Mouse (Mus musculus): Measurements from ENCODE around the gene Adamtsl3. TPM values are rescaled to one million over a fixed set of nuclear protein-coding genes. Genes with fewer than 3 reads are reported as not detected.

The Adamtsl3 gene
- total and polyA plus RNA-seq, 2 experiments from 2014 or later = 1.5 to 9.7 TPM

DNA sequence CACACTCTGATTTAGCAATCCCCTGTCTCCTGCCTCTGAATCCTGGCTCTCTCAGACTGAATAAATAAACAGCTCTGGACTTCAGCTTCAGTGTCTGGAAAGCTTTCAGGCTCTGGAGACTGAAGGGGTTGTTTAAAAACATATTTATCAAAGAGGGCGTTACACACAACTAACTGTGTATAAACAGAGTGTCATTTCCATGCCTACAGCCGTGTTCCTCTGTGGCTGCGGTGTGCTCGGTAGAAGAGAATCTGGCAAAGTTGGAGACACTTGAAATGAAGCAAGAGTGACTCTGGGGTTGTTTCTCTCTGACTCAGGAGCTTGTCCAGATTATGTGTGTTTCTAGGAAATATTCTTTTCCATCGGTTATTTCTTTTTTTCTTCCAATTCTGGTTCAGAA is 167.0 kb downstream of the Adamtsl3 start:
- Histone ChIP-seq H3K27me3 (ENCODE audit: insufficient read depth, low read length) (no peaks in the 10 kb centered on the region), H3K36me3 (ENCODE audit: insufficient read depth, low read length) (no peaks in the 10 kb centered on the region), H3K9me3 (ENCODE audit: low read length) (no peaks in the 10 kb centered on the region), H3K4me1 (ENCODE audit: insufficient read depth, low read length) (no peaks in the 10 kb centered on the region), H3K27ac (no peak overlapping the region), H3K4me3 (ENCODE audit: low read length) (no peak overlapping the region), H3K9ac (replicated peaks; ENCODE audit: low read length) (no peak overlapping the region), H3K4me2 (ENCODE audit: low read depth, low read length) (no peak overlapping the region)
- WGBS = 75% methylated on average over 5 of the region's 5 CpGs
- DNase-seq (ENCODE audit: low spot score) (no peak), ATAC-seq (no peak)
- TF ChIP-seq CTCF (IDR thresholded peaks at IDR 0.05; ENCODE audit: low read depth) = no peak

DNA sequence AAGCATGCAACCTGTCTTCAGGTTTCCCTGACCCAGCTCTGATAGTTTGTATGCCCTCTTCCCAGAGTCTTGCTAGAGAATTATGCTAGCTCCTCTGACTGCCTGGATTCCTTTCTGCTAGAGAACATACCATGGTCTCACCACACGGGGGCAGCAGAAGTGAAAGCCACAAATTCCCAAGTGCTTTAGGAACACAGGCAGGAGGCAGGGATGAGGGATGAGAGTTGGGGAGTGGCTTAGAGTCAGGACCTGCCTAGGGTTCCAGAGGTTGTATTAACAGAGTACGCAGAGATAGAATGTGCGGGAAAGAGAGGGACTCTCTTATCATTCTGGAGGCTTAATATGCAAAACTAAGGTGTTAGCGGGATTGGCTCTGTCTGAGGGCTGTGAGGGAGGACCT is 168.6 kb downstream of the Adamtsl3 start:
- DNase-seq (ENCODE audit: low spot score) (peak; percentile 69), ATAC-seq (peak; percentile 63; the same call in 1 of the 2 replicates)
- Histone ChIP-seq H3K4me1 (ENCODE audit: insufficient read depth, low read length) (no peaks in the 10 kb centered on the region), H3K36me3 (ENCODE audit: insufficient read depth, low read length) (no peaks in the 10 kb centered on the region), H3K4me2 (ENCODE audit: low read depth, low read length) (no peak overlapping the region), H3K9me3 (ENCODE audit: low read length) (no peaks in the 10 kb centered on the region), H3K27me3 (ENCODE audit: insufficient read depth, low read length) (no peaks in the 10 kb centered on the region), H3K4me3 (ENCODE audit: low read length) (no peak overlapping the region), H3K9ac (replicated peaks; ENCODE audit: low read length) (no peak overlapping the region), H3K27ac (no peak overlapping the region)
- TF ChIP-seq CTCF (IDR thresholded peaks at IDR 0.05; ENCODE audit: low read depth) = peak; percentile 82
- 32% methylated on average over 4 of the region's 4 CpGs for WGBS

DNA sequence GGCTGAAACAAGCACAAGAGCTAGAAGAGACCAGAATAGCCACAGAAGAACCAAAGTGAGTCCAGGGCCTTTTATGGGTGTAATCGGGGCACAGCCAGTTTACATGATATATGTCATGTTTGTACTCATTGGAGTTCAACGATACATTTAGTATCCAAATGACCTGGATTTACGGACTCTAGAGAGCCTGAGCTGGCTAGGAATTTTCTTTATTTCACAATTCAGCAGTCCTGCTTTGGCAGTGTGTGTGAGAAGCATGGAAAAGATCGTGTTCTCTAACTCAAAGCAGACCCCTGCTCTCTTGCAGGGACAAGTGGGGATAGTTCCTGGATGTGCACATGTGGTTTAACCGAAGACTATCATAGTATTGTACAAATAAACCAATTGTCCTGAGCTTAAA is 195.1 kb downstream of the Adamtsl3 start:
- H3K4me1 ChIP-seq (ENCODE audit: insufficient read depth, low read length) = no peaks in the 10 kb centered on the region; the same call in 1 of the 2 replicates
- no peak for ATAC-seq
- H3K36me3 ChIP-seq (ENCODE audit: insufficient read depth, low read length) = no peaks in the 10 kb centered on the region
- no peak overlapping the region for H3K27ac ChIP-seq
- no peak overlapping the region for H3K4me3 ChIP-seq (ENCODE audit: low read length)
- no peak overlapping the region for H3K4me2 ChIP-seq (ENCODE audit: low read depth, low read length)
- no peak for DNase-seq (ENCODE audit: low spot score)
- no peaks in the 10 kb centered on the region for H3K27me3 ChIP-seq (ENCODE audit: insufficient read depth, low read length)
- no peak overlapping the region for H3K9ac ChIP-seq (replicated peaks; ENCODE audit: low read length)
- TF ChIP-seq CTCF (IDR thresholded peaks at IDR 0.05; ENCODE audit: low read depth) = no peak
- H3K9me3 ChIP-seq (ENCODE audit: low read length) = no peaks in the 10 kb centered on the region
- WGBS = 79% methylated on average over 5 of the region's 5 CpGs

DNA sequence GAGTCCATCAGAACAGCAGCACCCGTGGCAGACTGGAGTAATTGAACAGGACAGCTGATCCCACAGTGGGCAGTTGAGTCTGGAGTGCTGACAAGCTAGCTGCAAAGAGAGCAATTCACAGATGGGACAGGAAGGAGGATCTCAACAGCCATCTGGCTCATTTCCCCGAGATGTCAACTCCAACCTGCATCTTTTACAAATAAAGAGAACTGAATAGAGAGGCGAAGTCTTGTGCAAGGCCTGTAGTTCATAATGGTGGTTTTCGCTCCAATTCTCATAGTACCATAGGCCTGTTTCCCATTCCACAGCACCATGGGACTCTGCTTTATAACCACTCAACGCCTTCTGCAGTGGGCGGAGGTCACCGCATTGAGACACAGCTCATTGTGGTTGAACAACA is 195.9 kb downstream of the Adamtsl3 start:
- Histone ChIP-seq H3K9me3 (ENCODE audit: low read length) (no peaks in the 10 kb centered on the region), H3K27ac (no peak overlapping the region), H3K36me3 (ENCODE audit: insufficient read depth, low read length) (no peaks in the 10 kb centered on the region), H3K4me3 (ENCODE audit: low read length) (no peak overlapping the region), H3K4me2 (ENCODE audit: low read depth, low read length) (no peak overlapping the region), H3K4me1 (ENCODE audit: insufficient read depth, low read length) (no peaks in the 10 kb centered on the region; the same call in 1 of the 2 replicates), H3K27me3 (ENCODE audit: insufficient read depth, low read length) (no peaks in the 10 kb centered on the region), H3K9ac (replicated peaks; ENCODE audit: low read length) (no peak overlapping the region)
- WGBS = 79% methylated on average over 7 of the region's 7 CpGs
- TF ChIP-seq CTCF (IDR thresholded peaks at IDR 0.05; ENCODE audit: low read depth) = no peak
- peak; percentile 23 for DNase-seq (ENCODE audit: low spot score)
- ATAC-seq = no peak

DNA sequence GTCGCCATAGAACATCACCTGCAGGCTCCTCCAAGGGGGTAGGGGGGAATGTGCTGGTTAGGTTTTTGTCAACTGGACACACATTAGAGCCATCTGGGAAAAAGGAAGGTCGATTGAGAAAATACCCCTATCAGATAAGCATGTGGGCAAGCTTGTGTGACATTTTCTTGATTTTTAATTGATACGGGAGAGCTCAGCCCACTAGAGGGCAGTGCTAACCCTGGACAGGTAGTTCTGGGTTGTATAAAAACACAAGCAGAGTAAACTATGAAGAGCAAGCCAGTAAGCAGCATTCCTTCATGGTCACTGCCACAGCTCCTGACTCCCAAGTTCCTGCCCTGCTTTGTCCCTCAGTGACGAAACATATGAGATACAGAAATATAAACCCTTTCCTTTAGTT is 197.7 kb downstream of the Adamtsl3 start:
- DNase-seq (ENCODE audit: low spot score) (peak; percentile 19), ATAC-seq (no peak)
- Histone ChIP-seq H3K36me3 (ENCODE audit: insufficient read depth, low read length) (no peaks in the 10 kb centered on the region), H3K4me3 (ENCODE audit: low read length) (no peak overlapping the region), H3K27me3 (ENCODE audit: insufficient read depth, low read length) (no peaks in the 10 kb centered on the region), H3K9me3 (ENCODE audit: low read length) (no peaks in the 10 kb centered on the region), H3K27ac (no peak overlapping the region), H3K9ac (replicated peaks; ENCODE audit: low read length) (no peak overlapping the region), H3K4me1 (ENCODE audit: insufficient read depth, low read length) (no peaks in the 10 kb centered on the region; the same call in 1 of the 2 replicates), H3K4me2 (ENCODE audit: low read depth, low read length) (no peak overlapping the region)
- WGBS = 73% methylated on average over 4 of the region's 4 CpGs
- TF ChIP-seq CTCF (IDR thresholded peaks at IDR 0.05; ENCODE audit: low read depth) = no peak

DNA sequence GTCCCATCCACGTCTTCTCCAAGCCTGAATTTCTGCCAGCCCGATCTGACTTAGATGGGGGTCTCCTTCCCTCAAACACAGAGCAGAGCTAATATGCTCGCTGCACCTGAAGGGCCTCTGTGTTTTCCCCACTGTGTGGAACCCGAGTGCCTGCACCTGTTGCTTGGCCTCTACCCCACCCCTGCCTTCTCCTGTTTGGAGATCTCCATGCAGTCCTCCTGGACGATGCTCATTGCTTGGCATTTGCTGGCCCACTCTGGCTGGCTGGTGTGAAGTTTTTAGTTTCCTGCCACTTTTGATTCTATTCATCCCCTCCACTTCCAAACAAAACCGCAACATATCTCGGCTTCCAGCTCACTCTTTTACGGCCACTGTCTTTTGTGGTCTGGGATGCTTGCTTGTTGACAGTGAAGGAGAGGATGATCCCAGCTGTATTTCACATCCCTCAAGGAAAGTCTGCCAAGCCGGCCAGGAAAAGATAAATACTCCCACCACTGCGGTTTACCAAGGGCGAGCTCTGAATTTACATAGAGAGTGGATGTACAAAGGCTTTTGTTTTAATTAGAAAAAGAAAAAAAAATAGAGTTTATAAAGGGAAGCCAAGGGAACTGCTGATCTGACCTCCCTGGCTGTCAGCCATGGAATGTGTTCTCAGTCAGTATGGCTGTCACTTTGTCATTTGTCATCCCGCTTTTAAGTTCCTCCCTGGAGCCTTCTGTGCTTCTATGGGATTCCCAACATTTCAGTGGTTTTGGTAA is 198.4 kb downstream of the Adamtsl3 start:
- Histone ChIP-seq H3K36me3 (ENCODE audit: insufficient read depth, low read length) (no peaks in the 10 kb centered on the region), H3K27ac (no peak overlapping the region), H3K9ac (replicated peaks; ENCODE audit: low read length) (no peak overlapping the region), H3K9me3 (ENCODE audit: low read length) (no peaks in the 10 kb centered on the region), H3K4me3 (ENCODE audit: low read length) (no peak overlapping the region), H3K4me2 (ENCODE audit: low read depth, low read length) (no peak overlapping the region), H3K4me1 (ENCODE audit: insufficient read depth, low read length) (no peaks in the 10 kb centered on the region; the same call in 1 of the 2 replicates), H3K27me3 (ENCODE audit: insufficient read depth, low read length) (no peaks in the 10 kb centered on the region)
- 39% methylated on average over 12 of the region's 12 CpGs for WGBS
- no peak for TF ChIP-seq CTCF (IDR thresholded peaks at IDR 0.05; ENCODE audit: low read depth)
- no peak for ATAC-seq
- DNase-seq (ENCODE audit: low spot score) = peak; percentile 67

DNA sequence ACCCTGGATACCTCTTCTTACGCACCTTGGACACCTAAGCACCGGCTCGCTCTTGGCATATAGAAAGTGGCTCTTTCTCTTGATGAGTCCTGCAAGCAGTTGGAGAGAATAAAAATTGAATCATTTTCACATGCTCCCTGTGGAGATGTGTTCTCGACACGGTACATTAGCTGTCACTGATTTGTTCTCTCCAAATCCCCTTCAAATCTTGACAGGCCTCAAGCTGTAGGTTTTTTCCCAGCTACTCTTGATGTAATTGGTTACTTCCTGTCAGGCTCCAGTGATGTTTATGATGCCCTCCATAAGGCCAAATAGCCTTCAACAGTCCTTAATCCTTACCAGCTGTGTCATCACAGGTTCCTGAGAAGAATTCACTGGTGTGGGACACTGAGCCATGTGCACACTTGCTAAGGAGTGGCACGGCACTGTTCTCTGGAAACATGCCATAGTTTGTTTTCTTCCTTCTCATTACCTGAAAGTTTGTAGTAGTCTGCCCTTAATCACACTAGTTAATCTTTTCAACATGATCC is 209.0 kb downstream of the Adamtsl3 start:
- Histone ChIP-seq H3K27ac (no peak overlapping the region), H3K36me3 (ENCODE audit: insufficient read depth, low read length) (no peaks in the 10 kb centered on the region), H3K9me3 (ENCODE audit: low read length) (no peaks in the 10 kb centered on the region), H3K9ac (replicated peaks; ENCODE audit: low read length) (no peak overlapping the region), H3K4me2 (ENCODE audit: low read depth, low read length) (no peak overlapping the region), H3K27me3 (ENCODE audit: insufficient read depth, low read length) (no peaks in the 10 kb centered on the region), H3K4me1 (ENCODE audit: insufficient read depth, low read length) (no peaks in the 10 kb centered on the region), H3K4me3 (ENCODE audit: low read length) (no peak overlapping the region)
- ATAC-seq (peak; percentile 43; the same call in 1 of the 2 replicates), DNase-seq (ENCODE audit: low spot score) (peak; percentile 24)
- no peak for TF ChIP-seq CTCF (IDR thresholded peaks at IDR 0.05; ENCODE audit: low read depth)
- WGBS = 54% methylated on average over 6 of the region's 6 CpGs

All from hindbrain, postnatal 0 days (tissue).